Mouse (Mus musculus) hindbrain, embryonic 16.5 days (tissue): ENCODE results near the gene Lcp2. TPM values are rescaled to one million over a fixed set of nuclear protein-coding genes. Genes with fewer than 3 reads are reported as not detected.

Experiments used
- ATAC-seq: fragments of 200-750 bp; cut with Nextera tagmentation; 2 replicates; pipeline ENCODE4 v1.8.0; 2017; ENCODE audit warnings: moderate TSS enrichment, moderate library complexity
- H3K27ac ChIP-seq: fragments of 300-500 bp; sonication (generic); 2 replicates; pipeline ENCODE4 v1.5.1; 2014; ENCODE audit warnings: low read depth, mild to moderate bottlenecking, control low read depth, low read length, moderate library complexity
- H3K27me3 ChIP-seq: fragments of 300-500 bp; sonication (generic); replicated peaks from 2 replicates; pipeline ENCODE4 v1.6.1; 2014; ENCODE audit warnings: low read length; ENCODE audit not compliant: control insufficient read depth, insufficient read depth
- H3K36me3 ChIP-seq: fragments of 300-500 bp; sonication (generic); 2 replicates; pipeline ENCODE4 v1.6.1; 2014; ENCODE audit warnings: mild to moderate bottlenecking, low read length, moderate library complexity, mixed read lengths; ENCODE audit not compliant: control insufficient read depth, insufficient read depth
- H3K4me1 ChIP-seq: fragments of 300-500 bp; sonication (generic); 2 replicates; pipeline ENCODE4 v1.6.1; 2014; ENCODE audit warnings: low read depth, low read length; ENCODE audit not compliant: control insufficient read depth, insufficient read depth
- H3K4me2 ChIP-seq: fragments of 300-500 bp; sonication (generic); 2 replicates; pipeline ENCODE4 v1.6.1; 2014; ENCODE audit warnings: mild to moderate bottlenecking, low read length, control low read depth, moderate library complexity
- H3K4me3 ChIP-seq: fragments of 300-500 bp; sonication (generic); 2 replicates; pipeline ENCODE4 v1.5.1; 2014; ENCODE audit warnings: mild to moderate bottlenecking, low read length, control low read depth, moderate library complexity
- H3K9ac ChIP-seq: fragments of 300-500 bp; sonication (generic); 2 replicates; pipeline ENCODE4 v1.6.1; 2014; ENCODE audit warnings: low read depth, mild to moderate bottlenecking, control low read depth, low read length, moderate library complexity
- H3K9me3 ChIP-seq: fragments of 300-500 bp; sonication (generic); 2 replicates; pipeline ENCODE4 v1.6.1; 2014; ENCODE audit warnings: mild to moderate bottlenecking, low read length, moderate library complexity; ENCODE audit not compliant: control insufficient read depth
- WGBS: fragments of 180-500 bp; shearing (Covaris S2); extraction: QIAGEN DNeasy Blood & Tissue Kit; methylation state at CpG from one replicate; pipeline ENCODE4 v1.1.7; 2014; 5-methylcytosine and 5-hydroxymethylcytosine counted together
- polyA plus RNA-seq: library from polyadenylated mRNA; unstranded; fragments of >200 nt; fragmentation: Nextera tagmentation; extraction: Ambion mirVana; gene quantifications from 2 replicates; pipeline ENCODE4 v1.2.1, GENCODE M21; 2015

Gene Lcp2
- polyA plus RNA-seq, 1 experiment from 2014 or later: 2.3 TPM

GRCm38 (mm10) chr11:34035909-34036658 is 10.6 kb upstream of the Lcp2 start:
- Histone ChIP-seq H3K9me3 (no peaks in the 10 kb centered on the region), H3K27ac (no peak overlapping the region), H3K4me2 (no peak overlapping the region), H3K4me3 (no peak overlapping the region), H3K36me3 (no peaks in the 10 kb centered on the region), H3K4me1 (no peaks in the 10 kb centered on the region), H3K9ac (no peak overlapping the region), H3K27me3 (no peaks in the 10 kb centered on the region)
- WGBS: 85% methylated on average over 5 of the region's 5 CpGs
- no peak for ATAC-seq

GRCm38 (mm10) chr11:34040061-34040460 is 6.7 kb upstream of the Lcp2 start:
- Histone ChIP-seq H3K9ac (no peak overlapping the region), H3K4me1 (no peaks in the 10 kb centered on the region), H3K4me3 (no peak overlapping the region), H3K27ac (no peak overlapping the region), H3K9me3 (no peaks in the 10 kb centered on the region), H3K36me3 (no peaks in the 10 kb centered on the region), H3K4me2 (no peak overlapping the region), H3K27me3 (no peaks in the 10 kb centered on the region)
- 77% methylated on average over 5 of the region's 5 CpGs for WGBS
- no peak for ATAC-seq

GRCm38 (mm10) chr11:34042808-34043207 is 3.9 kb upstream of the Lcp2 start:
- WGBS: 63% methylated on average over 1 of the region's 1 CpGs
- H3K9ac ChIP-seq: no peak overlapping the region
- H3K4me3 ChIP-seq: no peak overlapping the region
- no peak for ATAC-seq
- no peak overlapping the region for H3K27ac ChIP-seq
- H3K36me3 ChIP-seq: no peaks in the 10 kb centered on the region
- no peak overlapping the region for H3K4me2 ChIP-seq
- no peaks in the 10 kb centered on the region for H3K27me3 ChIP-seq
- no peaks in the 10 kb centered on the region for H3K4me1 ChIP-seq
- no peaks in the 10 kb centered on the region for H3K9me3 ChIP-seq

GRCm38 (mm10) chr11:34047542-34047937 is 820 bp downstream of the Lcp2 start:
- ATAC-seq: no peak
- 85% methylated on average over 5 of the region's 5 CpGs for WGBS
- Histone ChIP-seq H3K9ac (no peak overlapping the region), H3K27me3 (no peaks in the 10 kb centered on the region), H3K4me2 (no peak overlapping the region), H3K27ac (no peak overlapping the region), H3K9me3 (no peaks in the 10 kb centered on the region), H3K4me3 (no peak overlapping the region), H3K4me1 (no peaks in the 10 kb centered on the region), H3K36me3 (no peaks in the 10 kb centered on the region)

GRCm38 (mm10) chr11:34048375-34049124 is 1.8 kb downstream of the Lcp2 start:
- no peak for ATAC-seq
- no peaks in the 10 kb centered on the region for H3K4me1 ChIP-seq
- H3K9me3 ChIP-seq: no peaks in the 10 kb centered on the region
- no peak overlapping the region for H3K4me2 ChIP-seq
- H3K4me3 ChIP-seq: no peak overlapping the region
- no peak overlapping the region for H3K9ac ChIP-seq
- H3K27me3 ChIP-seq: no peaks in the 10 kb centered on the region
- no peak overlapping the region for H3K27ac ChIP-seq
- 94% methylated on average over 8 of the region's 8 CpGs for WGBS
- H3K36me3 ChIP-seq: no peaks in the 10 kb centered on the region

GRCm38 (mm10) chr11:34049125-34049379 is 2.3 kb downstream of the Lcp2 start:
- no peaks in the 10 kb centered on the region for H3K36me3 ChIP-seq
- no peak overlapping the region for H3K9ac ChIP-seq
- no peaks in the 10 kb centered on the region for H3K4me1 ChIP-seq
- ATAC-seq: no peak
- 97% methylated on average over 1 of the region's 1 CpGs for WGBS
- no peak overlapping the region for H3K27ac ChIP-seq
- H3K4me3 ChIP-seq: no peak overlapping the region
- H3K9me3 ChIP-seq: no peaks in the 10 kb centered on the region
- no peaks in the 10 kb centered on the region for H3K27me3 ChIP-seq
- no peak overlapping the region for H3K4me2 ChIP-seq

- Histone ChIP-seq H3K4me3 (no peak overlapping the region), H3K36me3 (no peaks in the 10 kb centered on the region), H3K9me3 (no peaks in the 10 kb centered on the region), H3K9ac (no peak overlapping the region), H3K4me1 (no peaks in the 10 kb centered on the region), H3K27me3 (no peaks in the 10 kb centered on the region), H3K4me2 (no peak overlapping the region), H3K27ac (no peak overlapping the region)
- WGBS: 93% methylated on average over 1 of the region's 1 CpGs
- no peak for ATAC-seq
These were observed 3.3 kb downstream of the Lcp2 start for GRCm38 (mm10) chr11:34050063-34050462.

- Histone ChIP-seq H3K4me1 (no peaks in the 10 kb centered on the region), H3K36me3 (no peaks in the 10 kb centered on the region), H3K9ac (no peak overlapping the region), H3K27me3 (no peaks in the 10 kb centered on the region), H3K9me3 (no peaks in the 10 kb centered on the region), H3K27ac (no peak overlapping the region), H3K4me2 (no peak overlapping the region), H3K4me3 (no peak overlapping the region)
- ATAC-seq: no peak
- 75% methylated on average over 2 of the region's 2 CpGs for WGBS
These were observed 3.9 kb downstream of the Lcp2 start for GRCm38 (mm10) chr11:34050643-34051042.

- Histone ChIP-seq H3K9ac (no peak overlapping the region), H3K36me3 (no peaks in the 10 kb centered on the region), H3K9me3 (no peaks in the 10 kb centered on the region), H3K27ac (no peak overlapping the region), H3K4me2 (no peak overlapping the region), H3K4me1 (no peaks in the 10 kb centered on the region), H3K27me3 (no peaks in the 10 kb centered on the region), H3K4me3 (no peak overlapping the region)
- WGBS: 87% methylated on average over 6 of the region's 6 CpGs
- ATAC-seq: no peak
These were observed 6.5 kb downstream of the Lcp2 start for GRCm38 (mm10) chr11:34053031-34053818.
